Mouse (Mus musculus) G1E (cell line): Measurements from ENCODE around the gene Gadd45a. TPM values are rescaled to one million over a fixed set of nuclear protein-coding genes. Genes with fewer than 3 reads are reported as not detected.

Experiments used
- ATAC-seq: 2 replicates; pipeline ENCODE4 v1.8.0; 2016; ENCODE audit warnings: mild to moderate bottlenecking; ENCODE audit not compliant: insufficient number of reproducible peaks, poor library complexity, low FRiP score, severe bottlenecking; ENCODE audit errors: extremely low read depth
- DNase-seq: peaks from one replicate; pipeline ENCODE4 v3.0.0; 2012; ENCODE audit warnings: low spot score
- H3K27me3 ChIP-seq: 2 replicates; pipeline ENCODE4 v1.6.1; 2012; ENCODE audit warnings: mild to moderate bottlenecking, low read length, inconsistent platforms; ENCODE audit not compliant: insufficient read depth
- H3K36me3 ChIP-seq: replicated peaks from 2 replicates; pipeline ENCODE3; 2012; ENCODE audit warnings: mild to moderate bottlenecking, inconsistent platforms
- H3K4me1 ChIP-seq: 2 replicates; pipeline ENCODE4 v1.6.1; 2012; ENCODE audit warnings: low read depth, low read length, inconsistent platforms, mixed read lengths; ENCODE audit not compliant: insufficient read depth
- H3K4me3 ChIP-seq: 2 replicates; pipeline ENCODE4 v1.5.1; 2012; ENCODE audit warnings: low read depth, mild to moderate bottlenecking, inconsistent platforms, low read length, moderate library complexity, mixed read lengths
- H3K9me3 ChIP-seq: replicated peaks from 2 replicates; pipeline ENCODE4 v1.6.1; 2012; ENCODE audit warnings: inconsistent platforms
- CTCF ChIP-seq: IDR thresholded peaks from 2 replicates; pipeline ENCODE4 v1.5.1; 2012; ENCODE audit warnings: low read depth, low read length, inconsistent platforms, mixed read lengths
- GATA1 ChIP-seq: IDR thresholded peaks from 2 replicates; pipeline ENCODE4 v1.6.1; 2012; ENCODE audit warnings: borderline replicate concordance, low read length, inconsistent platforms, mixed read lengths
- GATA2 ChIP-seq: IDR thresholded peaks from 2 replicates; pipeline ENCODE4 v1.6.1; 2012; ENCODE audit warnings: low read depth, low read length, inconsistent platforms, borderline replicate concordance
- POLR2AphosphoS5 ChIP-seq: IDR thresholded peaks from 2 replicates; pipeline ENCODE4 v1.6.1; 2012; ENCODE audit warnings: low read depth, low read length, inconsistent platforms; ENCODE audit not compliant: insufficient replicate concordance
- TAL1 ChIP-seq: conservative IDR thresholded peaks from 2 replicates; pipeline ENCODE4 v1.6.1; 2012; ENCODE audit warnings: low read depth, low read length, inconsistent platforms, mixed read lengths
- polyA plus RNA-seq: library from polyadenylated mRNA; stranded (reverse); fragments of >175 nt; gene quantifications from 2 replicates; pipeline ENCODE4 v1.2.3, GENCODE M21; 2012
- total RNA-seq, 2 experiments: library from RNA; stranded (forward) in 1 of 2; stranded (reverse) in 1 of 2; fragments of 200-1000 nt in 1 of 2; fragments of >200 nt in 1 of 2; fragmentation: Nextera tagmentation in 1 of 2; gene quantifications; 2 replicates each; pipeline ENCODE4 v1.2.3; 2014 to 2017

Gadd45a gene
- total and polyA plus RNA-seq, 3 experiments: 110 to 134 (median 111) TPM

DNA sequence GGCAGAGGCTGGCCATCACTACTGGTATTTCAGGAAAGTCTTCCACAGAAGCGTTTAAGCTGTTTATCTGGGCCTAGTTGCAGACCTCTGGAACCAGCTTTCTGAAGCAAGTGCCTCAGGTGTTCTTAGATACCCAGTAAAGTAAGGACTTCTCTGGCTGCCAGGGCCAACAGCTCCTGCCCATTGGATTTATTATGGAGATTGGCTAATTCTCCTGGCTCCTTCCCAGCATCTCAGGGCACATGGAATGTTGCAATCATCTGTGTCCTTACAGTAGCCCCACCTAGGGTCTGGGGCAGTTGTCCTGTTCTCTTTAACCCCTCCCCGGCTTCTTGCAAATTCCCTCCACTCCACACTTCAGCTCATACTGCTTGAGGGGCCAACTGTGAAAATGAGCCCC lies 38.6 kb downstream of the Gadd45a start:
- no peak overlapping the region for H3K4me3 ChIP-seq
- DNase-seq: no peak
- no peaks in the 10 kb centered on the region for H3K9me3 ChIP-seq
- peaks cover 4% of the 10 kb centered on the region; the same call in 1 of the 2 replicates for H3K4me1 ChIP-seq
- no peaks in the 10 kb centered on the region for H3K27me3 ChIP-seq
- H3K36me3 ChIP-seq: no peaks in the 10 kb centered on the region
- TF ChIP-seq CTCF (no peak), GATA2 (no peak), GATA1 (no peak), TAL1 (no peak)
- ATAC-seq: no peak

GRCm38 (mm10) chr6:66996257-66996656 lies 41.0 kb downstream of the Gadd45a start:
- Histone ChIP-seq H3K4me1 (peaks cover 14% of the 10 kb centered on the region; the same call in 1 of the 2 replicates), H3K36me3 (no peaks in the 10 kb centered on the region), H3K4me3 (no peak overlapping the region), H3K9me3 (no peaks in the 10 kb centered on the region), H3K27me3 (no peaks in the 10 kb centered on the region)
- no peak for TF ChIP-seq CTCF
- no peak for TF ChIP-seq POLR2AphosphoS5
- TF ChIP-seq TAL1: no peak
- TF ChIP-seq GATA2: no peak
- no peak for TF ChIP-seq GATA1
- no peak for DNase-seq
- ATAC-seq: no peak

- Histone ChIP-seq H3K27me3 (no peaks in the 10 kb centered on the region), H3K4me1 (peaks cover 17% of the 10 kb centered on the region), H3K4me3 (no peak overlapping the region), H3K9me3 (no peaks in the 10 kb centered on the region), H3K36me3 (no peaks in the 10 kb centered on the region)
- DNase-seq: no peak
- TF ChIP-seq POLR2AphosphoS5 (no peak), CTCF (no peak), GATA2 (no peak), GATA1 (no peak), TAL1 (no peak)
- ATAC-seq: no peak
These were observed 41.4 kb downstream of the Gadd45a start for GRCm38 (mm10) chr6:66995825-66996224.

DNA sequence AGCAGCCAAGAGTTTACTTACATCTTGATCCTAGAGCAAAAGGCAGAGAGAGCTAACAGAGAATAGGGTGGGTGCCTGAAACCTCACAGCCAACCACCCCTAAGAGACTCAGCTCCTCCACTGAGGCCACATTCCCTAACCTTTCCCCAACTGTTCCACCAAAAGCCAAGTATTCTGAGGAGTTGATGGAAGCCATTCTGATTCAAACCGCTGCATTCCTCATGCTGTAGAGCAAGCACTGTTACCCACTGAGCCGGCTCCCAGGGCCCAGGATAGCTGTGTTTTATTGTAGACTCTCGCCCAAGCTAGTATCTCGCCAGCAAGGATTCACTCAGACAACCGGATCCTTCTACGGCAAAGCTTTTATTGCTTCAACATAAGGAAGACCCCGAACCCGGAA lies 42.3 kb downstream of the Gadd45a start:
- no peak for TF ChIP-seq TAL1
- TF ChIP-seq POLR2AphosphoS5: no peak
- no peak for TF ChIP-seq GATA2
- no peak for TF ChIP-seq GATA1
- no peak for TF ChIP-seq CTCF
- ATAC-seq (no peak), DNase-seq (no peak)
- H3K36me3 ChIP-seq: no peaks in the 10 kb centered on the region
- no peak overlapping the region for H3K4me3 ChIP-seq
- no peaks in the 10 kb centered on the region for H3K9me3 ChIP-seq
- peaks cover 20% of the 10 kb centered on the region for H3K4me1 ChIP-seq
- no peaks in the 10 kb centered on the region for H3K27me3 ChIP-seq

GRCm38 (mm10) chr6:66992786-66993185 lies 44.5 kb downstream of the Gadd45a start:
- H3K4me1 ChIP-seq: peaks cover 38% of the 10 kb centered on the region
- DNase-seq: no peak

GRCm38 (mm10) chr6:66992232-66992631 lies 45.0 kb downstream of the Gadd45a start:
- DNase-seq: no peak
- ATAC-seq: no peak
- TF ChIP-seq TAL1 (no peak), CTCF (no peak), POLR2AphosphoS5 (no peak), GATA2 (no peak), GATA1 (no peak)
- Histone ChIP-seq H3K36me3 (no peaks in the 10 kb centered on the region), H3K4me3 (no peak overlapping the region), H3K27me3 (no peaks in the 10 kb centered on the region), H3K4me1 (peaks cover 42% of the 10 kb centered on the region), H3K9me3 (no peaks in the 10 kb centered on the region)

More at GRCm38 (mm10) chr6:66992786-66993185, 44.5 kb downstream of the Gadd45a start:
- Histone ChIP-seq H3K36me3 (no peaks in the 10 kb centered on the region), H3K9me3 (no peaks in the 10 kb centered on the region), H3K4me3 (no peak overlapping the region), H3K27me3 (no peaks in the 10 kb centered on the region)
- TF ChIP-seq CTCF (no peak), GATA2 (no peak), GATA1 (no peak), POLR2AphosphoS5 (no peak), TAL1 (no peak)
- no peak for ATAC-seq

DNA sequence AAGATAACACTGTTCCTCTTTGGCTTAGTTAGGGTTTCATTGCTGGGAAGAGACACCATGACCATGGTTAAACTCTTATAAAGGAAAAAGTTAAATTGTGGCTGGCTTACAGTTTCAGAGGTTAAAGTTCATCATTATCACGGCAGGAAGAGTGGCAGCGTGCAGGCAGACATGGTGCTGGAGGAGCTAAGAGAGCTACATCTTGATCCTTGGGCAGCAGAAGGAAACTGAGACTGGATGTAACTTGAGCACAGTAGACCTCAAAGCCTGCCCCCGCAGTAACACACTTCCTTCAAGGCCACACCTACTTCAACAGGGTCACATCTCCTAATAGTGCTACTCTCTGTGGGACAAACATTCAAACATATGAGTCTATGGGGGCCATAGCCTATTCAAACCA lies 47.7 kb downstream of the Gadd45a start:
- Histone ChIP-seq H3K27me3 (no peaks in the 10 kb centered on the region), H3K4me3 (no peak overlapping the region), H3K9me3 (no peaks in the 10 kb centered on the region), H3K4me1 (peaks cover 67% of the 10 kb centered on the region), H3K36me3 (no peaks in the 10 kb centered on the region)
- DNase-seq (no peak), ATAC-seq (no peak)
- TF ChIP-seq TAL1 (no peak), GATA2 (no peak), POLR2AphosphoS5 (no peak), CTCF (no peak), GATA1 (no peak)
